Mouse (Mus musculus): ENCODE data around the gene Ptpn1. TPM values are rescaled to one million over a fixed set of nuclear protein-coding genes. Genes with fewer than 3 reads are reported as not detected.
A peak's percentile ranks its signal among the peaks of the same experiment; 100 is the strongest.

Ptpn1 gene
- polyA plus RNA-seq, 1 experiment from 2014 or later = 71.7 TPM

DNA sequence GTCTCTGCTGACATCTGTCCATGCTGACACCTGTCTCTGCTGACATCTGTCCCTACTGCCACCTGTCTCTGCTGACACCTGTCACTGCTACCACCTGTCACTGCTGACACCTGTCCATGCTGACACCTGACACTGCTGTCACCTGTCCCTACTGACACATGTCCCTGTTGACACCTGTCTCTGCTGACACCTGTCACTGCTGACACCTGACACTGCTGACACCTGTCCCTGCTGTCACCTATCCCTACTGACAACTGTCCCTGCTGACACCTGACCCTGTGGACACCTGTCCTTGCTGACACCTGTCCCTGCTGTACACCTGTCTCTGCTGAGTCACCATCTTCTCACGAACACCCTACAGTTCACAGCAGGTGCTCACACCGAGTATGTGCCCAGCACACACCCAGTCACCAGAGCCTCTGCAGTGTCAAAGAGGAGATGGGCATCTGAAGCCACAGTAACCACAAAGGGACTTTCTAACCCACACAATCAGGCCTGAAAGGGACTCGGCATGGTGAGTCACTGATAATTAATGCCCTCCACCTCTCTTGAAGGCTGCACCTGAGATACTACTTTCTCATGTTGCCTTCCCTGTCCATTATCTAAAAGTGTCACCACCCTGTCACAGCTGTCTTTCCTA lies 92.0 kb downstream of the Ptpn1 start:
- Histone ChIP-seq H3K9ac (replicated peaks) (no peak overlapping the region), H3K4me1 (peaks cover 14% of the 10 kb centered on the region), H3K27ac (replicated peaks) (no peak overlapping the region), H3K36me3 (no peaks in the 10 kb centered on the region), H3K9me3 (replicated peaks) (no peaks in the 10 kb centered on the region), H3K27me3 (replicated peaks) (no peaks in the 10 kb centered on the region), H3K4me3 (replicated peaks) (no peak overlapping the region), H3K4me2 (no peak overlapping the region)
- 66% methylated on average over 3 of the region's 3 CpGs for whole genome bisulfite sequencing
- no peak for ATAC-seq (ENCODE audit: low FRiP score)

DNA sequence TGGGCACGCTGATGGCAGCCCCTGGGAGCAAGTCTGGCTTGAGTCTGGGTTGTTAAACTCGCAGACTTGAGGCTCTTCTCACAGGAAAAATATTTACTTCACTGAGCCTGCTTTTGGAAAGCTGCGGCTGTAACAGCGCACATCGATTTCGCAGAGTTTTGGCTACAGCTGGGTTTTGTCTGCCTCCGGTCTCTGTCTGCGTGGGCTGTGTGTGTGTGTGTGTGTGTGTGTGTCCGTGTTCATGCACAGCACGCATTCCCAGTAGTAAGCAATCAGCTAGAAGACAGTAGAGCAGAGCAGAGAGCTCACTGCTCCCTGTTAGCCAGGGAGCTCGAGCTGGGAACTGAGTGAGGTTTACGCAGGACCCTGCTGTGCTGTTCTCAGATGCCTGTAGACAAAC lies 93.3 kb downstream of the Ptpn1 start:
- Histone ChIP-seq H3K4me3 (replicated peaks) (no peak overlapping the region), H3K36me3 (no peaks in the 10 kb centered on the region), H3K9me3 (replicated peaks) (no peaks in the 10 kb centered on the region), H3K27me3 (replicated peaks) (no peaks in the 10 kb centered on the region), H3K4me1 (peaks cover 5% of the 10 kb centered on the region; the same call in 1 of the 2 replicates), H3K4me2 (peak overlapping the region; percentile 17; the same call in 1 of the 2 replicates), H3K27ac (replicated peaks) (peak overlapping the region; percentile 54), H3K9ac (replicated peaks) (no peak overlapping the region)
- 45% methylated on average over 12 of the region's 12 CpGs for WGBS
- no peak for ATAC-seq (ENCODE audit: low FRiP score)

DNA sequence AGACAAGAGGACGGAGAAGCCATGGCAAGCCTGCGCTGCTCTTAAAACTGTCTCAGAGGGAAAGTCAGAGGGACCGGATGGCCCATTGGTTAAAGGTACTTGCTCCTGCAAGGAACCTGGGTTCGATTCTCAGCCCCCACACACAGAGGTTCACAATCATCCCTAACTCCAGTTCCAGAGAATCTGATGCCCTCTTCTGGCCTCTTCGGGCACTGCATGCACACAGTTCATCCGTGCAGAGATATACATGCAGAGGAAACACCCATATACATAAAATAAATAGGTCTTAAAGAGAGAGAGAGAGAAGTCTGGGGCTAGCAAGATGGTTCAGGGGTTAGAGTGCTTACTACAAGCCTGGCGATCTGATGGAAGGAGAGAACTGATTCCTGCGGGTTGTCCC lies 94.0 kb downstream of the Ptpn1 start:
- no peak overlapping the region for H3K4me3 ChIP-seq (replicated peaks)

DNA sequence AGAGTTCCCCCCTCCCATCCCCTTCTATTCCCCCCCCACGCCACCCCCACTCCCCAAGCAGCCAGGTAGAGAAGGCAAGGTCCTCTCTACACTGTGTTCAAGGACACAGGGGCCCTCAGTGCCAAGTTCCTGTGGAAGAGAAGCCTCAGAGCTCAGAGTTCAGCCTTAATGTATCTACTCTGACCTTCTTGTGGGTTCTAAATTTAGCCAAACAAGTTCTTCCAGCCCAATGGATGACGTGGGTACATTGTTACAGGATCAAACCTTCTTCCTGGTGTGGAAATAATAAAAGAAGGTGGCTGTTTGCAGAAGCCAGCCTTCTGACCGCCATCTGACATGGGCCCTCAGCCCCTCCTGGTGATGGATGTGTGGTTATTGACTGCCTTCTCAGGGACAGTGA lies 94.6 kb downstream of the Ptpn1 start:
- Histone ChIP-seq H3K4me1 (peaks cover 5% of the 10 kb centered on the region; the same call in 1 of the 2 replicates), H3K9ac (replicated peaks) (no peak overlapping the region), H3K9me3 (replicated peaks) (no peaks in the 10 kb centered on the region), H3K27ac (replicated peaks) (no peak overlapping the region), H3K27me3 (replicated peaks) (no peaks in the 10 kb centered on the region), H3K4me2 (no peak overlapping the region), H3K4me3 (replicated peaks) (no peak overlapping the region), H3K36me3 (no peaks in the 10 kb centered on the region)
- no peak for ATAC-seq (ENCODE audit: low FRiP score)
- WGBS = 60% methylated on average over 3 of the region's 3 CpGs

More for the DNA sequence above, 94.0 kb downstream of the Ptpn1 start:
- no peaks in the 10 kb centered on the region for H3K36me3 ChIP-seq
- H3K9me3 ChIP-seq (replicated peaks) = no peaks in the 10 kb centered on the region
- H3K4me1 ChIP-seq = peaks cover 5% of the 10 kb centered on the region; the same call in 1 of the 2 replicates
- H3K27ac ChIP-seq (replicated peaks) = peak overlapping the region; percentile 54; the same call in 1 of the 2 replicates
- WGBS = 90% methylated on average over 8 of the region's 8 CpGs
- ATAC-seq (ENCODE audit: low FRiP score) = no peak
- no peak overlapping the region for H3K4me2 ChIP-seq
- H3K9ac ChIP-seq (replicated peaks) = no peak overlapping the region
- no peaks in the 10 kb centered on the region for H3K27me3 ChIP-seq (replicated peaks)

DNA sequence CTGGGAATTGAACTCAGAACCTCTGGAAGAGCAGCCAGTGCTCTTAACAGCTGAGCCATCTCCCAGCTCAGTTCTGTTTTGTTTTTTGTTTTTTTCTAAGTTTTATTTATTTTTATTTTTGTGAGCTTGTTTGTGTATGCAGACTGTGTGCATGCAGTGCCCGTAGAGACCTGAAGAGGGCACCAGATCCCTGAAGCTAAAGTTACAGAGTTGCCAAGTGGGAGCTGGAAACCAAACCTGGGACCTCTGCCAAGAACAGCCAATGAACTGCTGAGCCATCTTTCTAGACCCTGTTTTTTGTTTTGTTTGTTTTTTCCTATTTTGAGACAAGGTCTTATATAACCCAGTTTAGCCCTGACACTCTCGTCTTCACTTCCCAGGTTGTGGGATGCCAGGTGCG lies 96.5 kb downstream of the Ptpn1 start:
- no peak for ATAC-seq (ENCODE audit: low FRiP score)

More for the DNA sequence above, 96.5 kb downstream of the Ptpn1 start:
- Histone ChIP-seq H3K4me2 (no peak overlapping the region), H3K4me3 (replicated peaks) (no peak overlapping the region), H3K27ac (replicated peaks) (no peak overlapping the region), H3K27me3 (replicated peaks) (no peaks in the 10 kb centered on the region), H3K9ac (replicated peaks) (no peak overlapping the region), H3K36me3 (no peaks in the 10 kb centered on the region), H3K4me1 (peaks cover 5% of the 10 kb centered on the region; the same call in 1 of the 2 replicates), H3K9me3 (replicated peaks) (no peaks in the 10 kb centered on the region)
- 97% methylated on average over 3 of the region's 3 CpGs for WGBS

Other genes starting within 250 kb of the Ptpn1 start
- gene Cebpb, start 243.1 kb upstream of the Ptpn1 start, polyA plus RNA-seq (2015; fragmentation: Nextera tagmentation; extraction: Ambion mirVana) = 2.5 and 3.4 TPM in 2 replicates
- gene Tmem189, start 242.2 kb upstream of the Ptpn1 start, polyA plus RNA-seq (2015; fragmentation: Nextera tagmentation; extraction: Ambion mirVana) = 41.4 and 44.1 TPM in 2 replicates
- gene Ripor3, start 78.6 kb downstream of the Ptpn1 start, polyA plus RNA-seq (2015; fragmentation: Nextera tagmentation; extraction: Ambion mirVana) = 0.47 and 0.66 TPM in 2 replicates
- 6.6 and 6.8 TPM in 2 replicates for gene Pard6b, start 148.9 kb downstream of the Ptpn1 start, polyA plus RNA-seq (2015; fragmentation: Nextera tagmentation; extraction: Ambion mirVana)

Measured in neural tube, embryonic 15.5 days (tissue).